Mouse (Mus musculus) G1E (cell line): ENCODE data around the gene Wfdc17.

Experiments used
- CTCF ChIP-seq: IDR thresholded peaks from 2 replicates; pipeline ENCODE4 v1.5.1; 2012; ENCODE audit warnings: low read depth, low read length, inconsistent platforms, mixed read lengths
- GATA1 ChIP-seq: IDR thresholded peaks from 2 replicates; pipeline ENCODE4 v1.6.1; 2012; ENCODE audit warnings: borderline replicate concordance, low read length, inconsistent platforms, mixed read lengths
- POLR2AphosphoS5 ChIP-seq: IDR thresholded peaks from 2 replicates; pipeline ENCODE4 v1.6.1; 2012; ENCODE audit warnings: low read depth, low read length, inconsistent platforms; ENCODE audit not compliant: insufficient replicate concordance
- TAL1 ChIP-seq: conservative IDR thresholded peaks from 2 replicates; pipeline ENCODE4 v1.6.1; 2012; ENCODE audit warnings: low read depth, low read length, inconsistent platforms, mixed read lengths

- no peak for TF ChIP-seq CTCF
- no peak for TF ChIP-seq POLR2AphosphoS5
- TF ChIP-seq GATA1: no peak
- TF ChIP-seq TAL1: no peak
These were observed 4.9 kb downstream of the Wfdc17 start, which contains the start of gene Wfdc18 for GRCm38 (mm10) chr11:83708715-83709114.
